7 mouse cellular contexts compared by ENCODE assay signal in genomic region chr11:116109441-116110081, GRCm38 (mm10). TPM values are rescaled to one million over a fixed set of nuclear protein-coding genes. Genes with fewer than 3 reads are reported as not detected.
A peak's percentile ranks its signal among the peaks of the same experiment; 100 is the strongest.
DNase-seq lines count a peak whose midpoint lies in the region; ATAC-seq and TF ChIP-seq lines count a peak whose summit lies in the region.

No protein-coding gene starts in this region.

- TF ChIP-seq EP300 in ES-Bruce4 (IDR thresholded peaks at IDR 0.05; ENCODE audit: insufficient read depth, low read depth, low read length), result no peak

- H3K4me1 ChIP-seq in ES-Bruce4 (ENCODE audit: control insufficient read depth, insufficient read depth, low read length), result peaks cover 6% of the 10 kb centered on the region
- peaks cover 63% of the 10 kb centered on the region for H3K4me1 ChIP-seq in heart, embryonic 10.5 days
- H3K4me1 ChIP-seq in kidney, embryonic 15.5 days, result peaks cover 61% of the 10 kb centered on the region
- peaks cover 89% of the 10 kb centered on the region for H3K4me1 ChIP-seq in megakaryocyte, embryonic 14.5 days

- H3K36me3 ChIP-seq in ES-Bruce4 (ENCODE audit: control insufficient read depth, insufficient read depth, low read length, poor library complexity, severe bottlenecking), result no peaks in the 10 kb centered on the region
- H3K36me3 ChIP-seq in heart, embryonic 10.5 days, result peaks cover 13% of the 10 kb centered on the region; the same call in 1 of the 2 replicates
- no peaks in the 10 kb centered on the region for H3K36me3 ChIP-seq in kidney, embryonic 15.5 days
- H3K36me3 ChIP-seq in megakaryocyte, embryonic 14.5 days (replicated peaks; ENCODE audit: low read length), result peaks cover 48% of the 10 kb centered on the region

- H3K27me3 ChIP-seq in ES-Bruce4 (ENCODE audit: control insufficient read depth, insufficient read depth, low read length, poor library complexity, severe bottlenecking), result peaks cover 11% of the 10 kb centered on the region
- H3K27me3 ChIP-seq in heart, embryonic 10.5 days (ENCODE audit: insufficient read depth, poor library complexity, severe bottlenecking), result peaks cover 64% of the 10 kb centered on the region
- H3K27me3 ChIP-seq in kidney, embryonic 15.5 days, result peaks cover 50% of the 10 kb centered on the region
- peaks cover 21% of the 10 kb centered on the region for H3K27me3 ChIP-seq in megakaryocyte, embryonic 14.5 days (replicated peaks)

- DNase-seq in 3134 (ENCODE audit: extremely low read depth, insufficient read length, low spot score), result peak; percentile 82
- DNase-seq in heart, embryonic 10.5 days (ENCODE audit: low spot score), result no peak
- DNase-seq in frontal cortex, adult 2 months (ENCODE audit: extremely low spot score in 1 of 2, low spot score in 1 of 2), result no peak
- DNase-seq in urinary bladder, postnatal 36 days (ENCODE audit: low spot score in 2 of 2), result no peak

- peak; percentile 28; the same call in 1 of the 2 replicates for ATAC-seq in kidney, embryonic 15.5 days (replicated peaks; ENCODE audit: low FRiP score)

- H3K27ac ChIP-seq in ES-Bruce4 (ENCODE audit: insufficient read depth, low read length), result no peak overlapping the region
- H3K27ac ChIP-seq in heart, embryonic 10.5 days, result peak overlapping the region; percentile 88
- peak overlapping the region; percentile 66 for H3K27ac ChIP-seq in kidney, embryonic 15.5 days

- TF ChIP-seq CTCF in ES-Bruce4 (IDR thresholded peaks at IDR 0.05; ENCODE audit: low read depth, low read length), result no peak

- no peaks in the 10 kb centered on the region for H3K9me3 ChIP-seq in ES-Bruce4 (replicated peaks; ENCODE audit: control insufficient read depth, insufficient read depth, low read length, poor library complexity, severe bottlenecking)
- no peaks in the 10 kb centered on the region for H3K9me3 ChIP-seq in heart, embryonic 10.5 days
- no peaks in the 10 kb centered on the region for H3K9me3 ChIP-seq in kidney, embryonic 15.5 days (replicated peaks)
- no peaks in the 10 kb centered on the region for H3K9me3 ChIP-seq in megakaryocyte, embryonic 14.5 days

- H3K9ac ChIP-seq in ES-Bruce4 (ENCODE audit: low read depth, poor library complexity, severe bottlenecking), result peak overlapping the region; percentile 47
- peak overlapping the region; percentile 56 for H3K9ac ChIP-seq in kidney, embryonic 15.5 days

- WGBS in heart, embryonic 10.5 days, result 1% methylated on average over 70 of the region's 70 CpGs
- under 1% methylated on average over 62 of the region's 70 CpGs for WGBS in kidney, embryonic 15.5 days

- peak overlapping the region; percentile 40 for H3K4me3 ChIP-seq in ES-Bruce4 (ENCODE audit: low read depth, low read length)
- peak overlapping the region; percentile 73 for H3K4me3 ChIP-seq in heart, embryonic 10.5 days
- H3K4me3 ChIP-seq in kidney, embryonic 15.5 days (replicated peaks), result peak overlapping the region; percentile 57
- peak overlapping the region; percentile 95 for H3K4me3 ChIP-seq in megakaryocyte, embryonic 14.5 days (replicated peaks)

- TF ChIP-seq POLR2A in ES-Bruce4 (IDR thresholded peaks at IDR 0.05; ENCODE audit: insufficient read depth, low read length), result no peak

- peak overlapping the region; percentile 64 for H3K4me2 ChIP-seq in kidney, embryonic 15.5 days

RNA-seq across cellular contexts. Expression of gene Trim47, which starts 17.4 kb away (rescaled TPM):
- polyA plus RNA-seq in ES-Bruce4 (2011; ENCODE audit: insufficient read depth, insufficient read length, low read depth, missing spikeins), result 3.9 and 7.1 TPM in 2 replicates
- 25.9 and 38.7 TPM in 2 replicates for polyA plus RNA-seq in heart, embryonic 10.5 days (2016; fragmentation: Nextera tagmentation; extraction: Ambion mirVana)
- 21.4 and 24.6 TPM in 2 replicates for polyA plus RNA-seq in kidney, embryonic 15.5 days (2015; fragmentation: Nextera tagmentation; extraction: Ambion mirVana)
- polyA plus RNA-seq in megakaryocyte, embryonic 14.5 days (2012; ENCODE audit: insufficient read depth, low replicate concordance), result 6.9 and 23.5 TPM in 2 replicates
- 6.2 and 7.4 TPM in 2 replicates for polyA plus RNA-seq in frontal cortex, adult 2 months (2012; rRNA removed)

RNA-seq across cellular contexts. Expression of gene Trim65, which starts 21.4 kb away (rescaled TPM):
- polyA plus RNA-seq in ES-Bruce4 (2011; ENCODE audit: insufficient read depth, insufficient read length, low read depth, missing spikeins), result 0.78 and 1.2 TPM in 2 replicates
- 3.6 and 3.8 TPM in 2 replicates for polyA plus RNA-seq in heart, embryonic 10.5 days (2016; fragmentation: Nextera tagmentation; extraction: Ambion mirVana)
- 4.5 and 5.4 TPM in 2 replicates for polyA plus RNA-seq in kidney, embryonic 15.5 days (2015; fragmentation: Nextera tagmentation; extraction: Ambion mirVana)
- 3.0 and 9.5 TPM in 2 replicates for polyA plus RNA-seq in megakaryocyte, embryonic 14.5 days (2012; ENCODE audit: insufficient read depth, low replicate concordance)
- polyA plus RNA-seq in frontal cortex, adult 2 months (2012; rRNA removed), result 6.2 and 6.3 TPM in 2 replicates

RNA-seq across cellular contexts. Expression of gene Wbp2, which starts 22.8 kb away (rescaled TPM):
- 179 and 198 TPM in 2 replicates for polyA plus RNA-seq in ES-Bruce4 (2011; ENCODE audit: insufficient read depth, insufficient read length, low read depth, missing spikeins)
- 122 and 158 TPM in 2 replicates for polyA plus RNA-seq in heart, embryonic 10.5 days (2016; fragmentation: Nextera tagmentation; extraction: Ambion mirVana)
- 82.1 and 101 TPM in 2 replicates for polyA plus RNA-seq in kidney, embryonic 15.5 days (2015; fragmentation: Nextera tagmentation; extraction: Ambion mirVana)
- 842 and 1,717 TPM in 2 replicates for polyA plus RNA-seq in megakaryocyte, embryonic 14.5 days (2012; ENCODE audit: insufficient read depth, low replicate concordance)
- 391 and 407 TPM in 2 replicates for polyA plus RNA-seq in frontal cortex, adult 2 months (2012; rRNA removed)

RNA-seq across cellular contexts. Expression of gene Mrpl38, which starts 29.1 kb away (rescaled TPM):
- 69.3 and 71.6 TPM in 2 replicates for polyA plus RNA-seq in ES-Bruce4 (2011; ENCODE audit: insufficient read depth, insufficient read length, low read depth, missing spikeins)
- 112 and 127 TPM in 2 replicates for polyA plus RNA-seq in heart, embryonic 10.5 days (2016; fragmentation: Nextera tagmentation; extraction: Ambion mirVana)
- 102 and 112 TPM in 2 replicates for polyA plus RNA-seq in kidney, embryonic 15.5 days (2015; fragmentation: Nextera tagmentation; extraction: Ambion mirVana)
- polyA plus RNA-seq in megakaryocyte, embryonic 14.5 days (2012; ENCODE audit: insufficient read depth, low replicate concordance), result 25.4 and 80.4 TPM in 2 replicates
- 36.1 and 44.3 TPM in 2 replicates for polyA plus RNA-seq in frontal cortex, adult 2 months (2012; rRNA removed)

RNA-seq across cellular contexts. Expression of gene Unc13d, which starts 31.8 kb away (rescaled TPM):
- polyA plus RNA-seq in ES-Bruce4 (2011; ENCODE audit: insufficient read depth, insufficient read length, low read depth, missing spikeins), result 4.7 and 5.7 TPM in 2 replicates
- 6.1 and 7.2 TPM in 2 replicates for polyA plus RNA-seq in heart, embryonic 10.5 days (2016; fragmentation: Nextera tagmentation; extraction: Ambion mirVana)
- polyA plus RNA-seq in kidney, embryonic 15.5 days (2015; fragmentation: Nextera tagmentation; extraction: Ambion mirVana), result 1.3 and 1.5 TPM in 2 replicates
- polyA plus RNA-seq in megakaryocyte, embryonic 14.5 days (2012; ENCODE audit: insufficient read depth, low replicate concordance), result 221 and 384 TPM in 2 replicates
- polyA plus RNA-seq in frontal cortex, adult 2 months (2012; rRNA removed), result 0.84 and 0.90 TPM in 2 replicates

Comparison
In these comparisons a context has a peak if more than half of its experiments do, and no peak if none do; other contexts are left out.
1. H3K4me3 ChIP-seq: peak in every context shown above with its lines; median percentile 95 in megakaryocyte, embryonic 14.5 days; 73 in heart, embryonic 10.5 days; 57 in kidney, embryonic 15.5 days; 40 in ES-Bruce4.